Mouse (Mus musculus): Measurements from ENCODE around the gene Tra2a. TPM values are rescaled to one million over a fixed set of nuclear protein-coding genes. Genes with fewer than 3 reads are reported as not detected.

The Tra2a gene
- polyA plus RNA-seq, 1 experiment from 2014 or later = 75.1 TPM

- no peak overlapping the region for H3K4me3 ChIP-seq (ENCODE audit: low read depth, low read length)
- H3K4me2 ChIP-seq (ENCODE audit: low read depth, severe bottlenecking) = no peak overlapping the region
- no peaks in the 10 kb centered on the region for H3K36me3 ChIP-seq (ENCODE audit: control insufficient read depth, insufficient read depth, low read length)
- no peak overlapping the region for H3K9ac ChIP-seq (ENCODE audit: low read length)
- H3K9me3 ChIP-seq (ENCODE audit: control insufficient read depth, low read length) = no peaks in the 10 kb centered on the region
- no peaks in the 10 kb centered on the region for H3K27me3 ChIP-seq (ENCODE audit: control insufficient read depth, insufficient read depth, low read length)
- peaks cover 3% of the 10 kb centered on the region; the same call in 1 of the 2 replicates for H3K4me1 ChIP-seq (ENCODE audit: control insufficient read depth, insufficient read depth, low read length)
- WGBS = 95% methylated on average over 2 of the region's 2 CpGs
- DNase-seq (ENCODE audit: low spot score) (no peak), ATAC-seq (ENCODE audit: insufficient number of reproducible peaks, low FRiP score, low TSS enrichment, low read depth) (no peak)
- H3K27ac ChIP-seq (replicated peaks; ENCODE audit: low read depth, low read length) = no peak overlapping the region
These were observed 6.0 kb downstream of the Tra2a start for GRCm38 (mm10) chr6:49257880-49258279.

DNA sequence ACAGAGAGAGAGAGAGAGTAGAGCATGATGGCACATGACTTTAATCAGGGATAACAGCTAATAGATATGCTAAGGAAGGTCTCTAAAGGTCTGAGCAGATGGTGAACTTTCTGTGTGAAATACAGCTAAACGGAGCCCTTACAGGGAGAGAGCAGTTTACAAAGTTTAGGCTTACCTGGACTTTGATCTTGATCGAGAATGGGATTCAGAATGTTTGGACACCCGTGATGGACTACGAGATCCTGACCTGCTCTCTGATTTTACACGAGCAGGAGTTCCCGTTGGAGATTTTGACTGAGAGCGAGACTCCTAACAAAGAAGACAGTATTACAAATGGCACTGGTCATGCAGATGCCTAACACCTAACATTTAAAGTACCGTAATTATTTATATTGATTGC, 11.6 kb downstream of the Tra2a start:
- peaks cover 19% of the 10 kb centered on the region; the same call in 1 of the 2 replicates for H3K36me3 ChIP-seq (ENCODE audit: control insufficient read depth, insufficient read depth, low read length)
- no peaks in the 10 kb centered on the region for H3K4me1 ChIP-seq (ENCODE audit: control insufficient read depth, insufficient read depth, low read length)

GRCm38 (mm10) chr6:49251199-49251598, 12.6 kb downstream of the Tra2a start:
- 93% methylated on average over 2 of the region's 2 CpGs for WGBS
- H3K4me3 ChIP-seq (ENCODE audit: low read depth, low read length) = no peak overlapping the region
- no peak overlapping the region for H3K27ac ChIP-seq (replicated peaks; ENCODE audit: low read depth, low read length)
- H3K4me2 ChIP-seq (ENCODE audit: low read depth, severe bottlenecking) = no peak overlapping the region
- ATAC-seq (ENCODE audit: insufficient number of reproducible peaks, low FRiP score, low TSS enrichment, low read depth) (no peak), DNase-seq (ENCODE audit: low spot score) (no peak)
- no peak overlapping the region for H3K9ac ChIP-seq (ENCODE audit: low read length)
- no peaks in the 10 kb centered on the region for H3K4me1 ChIP-seq (ENCODE audit: control insufficient read depth, insufficient read depth, low read length)
- H3K9me3 ChIP-seq (ENCODE audit: control insufficient read depth, low read length) = no peaks in the 10 kb centered on the region
- peaks cover 25% of the 10 kb centered on the region; the same call in 1 of the 2 replicates for H3K36me3 ChIP-seq (ENCODE audit: control insufficient read depth, insufficient read depth, low read length)
- H3K27me3 ChIP-seq (ENCODE audit: control insufficient read depth, insufficient read depth, low read length) = no peaks in the 10 kb centered on the region

More for the DNA sequence above, 11.6 kb downstream of the Tra2a start:
- H3K4me3 ChIP-seq (ENCODE audit: low read depth, low read length) = no peak overlapping the region
- DNase-seq (ENCODE audit: low spot score) (no peak), ATAC-seq (ENCODE audit: insufficient number of reproducible peaks, low FRiP score, low TSS enrichment, low read depth) (no peak)
- no peaks in the 10 kb centered on the region for H3K27me3 ChIP-seq (ENCODE audit: control insufficient read depth, insufficient read depth, low read length)
- no peak overlapping the region for H3K27ac ChIP-seq (replicated peaks; ENCODE audit: low read depth, low read length)
- WGBS = 95% methylated on average over 8 of the region's 8 CpGs
- no peaks in the 10 kb centered on the region for H3K9me3 ChIP-seq (ENCODE audit: control insufficient read depth, low read length)
- no peak overlapping the region for H3K9ac ChIP-seq (ENCODE audit: low read length)
- no peak overlapping the region for H3K4me2 ChIP-seq (ENCODE audit: low read depth, severe bottlenecking)

DNA sequence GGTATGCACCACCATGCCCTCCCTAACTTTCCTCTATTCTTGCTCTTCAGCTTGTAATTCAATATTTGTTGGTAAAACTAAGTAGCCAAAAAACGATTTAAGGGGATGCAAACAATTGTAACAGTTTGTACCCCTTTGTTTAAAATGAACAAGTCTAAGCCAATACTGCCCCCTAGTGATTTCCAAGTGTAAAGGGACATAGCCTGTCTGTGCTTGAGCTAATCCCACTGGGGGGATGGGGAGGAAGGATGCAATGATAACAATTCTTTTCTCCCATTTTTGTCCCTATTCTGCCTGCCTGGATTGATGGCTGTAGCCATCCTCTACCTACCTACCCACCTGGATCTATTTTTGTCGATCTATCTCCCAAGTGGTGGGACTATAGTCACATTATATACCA, 16.6 kb downstream of the Tra2a start:
- H3K4me3 ChIP-seq (ENCODE audit: low read depth, low read length) = no peak overlapping the region
- DNase-seq (ENCODE audit: low spot score) = no peak
- H3K27me3 ChIP-seq (ENCODE audit: control insufficient read depth, insufficient read depth, low read length) = no peaks in the 10 kb centered on the region
- no peaks in the 10 kb centered on the region for H3K4me1 ChIP-seq (ENCODE audit: control insufficient read depth, insufficient read depth, low read length)
- H3K4me2 ChIP-seq (ENCODE audit: low read depth, severe bottlenecking) = no peak overlapping the region
- no peak overlapping the region for H3K9ac ChIP-seq (ENCODE audit: low read length)
- no peak for ATAC-seq (ENCODE audit: insufficient number of reproducible peaks, low FRiP score, low TSS enrichment, low read depth)
- no peak overlapping the region for H3K27ac ChIP-seq (replicated peaks; ENCODE audit: low read depth, low read length)
- 76% methylated on average over 2 of the region's 2 CpGs for WGBS
- H3K36me3 ChIP-seq (ENCODE audit: control insufficient read depth, insufficient read depth, low read length) = peaks cover 45% of the 10 kb centered on the region
- H3K9me3 ChIP-seq (ENCODE audit: control insufficient read depth, low read length) = no peaks in the 10 kb centered on the region

- DNase-seq (ENCODE audit: low spot score) (peak; percentile 19), ATAC-seq (ENCODE audit: insufficient number of reproducible peaks, low FRiP score, low TSS enrichment, low read depth) (no peak)
- no peaks in the 10 kb centered on the region for H3K27me3 ChIP-seq (ENCODE audit: control insufficient read depth, insufficient read depth, low read length)
- H3K4me2 ChIP-seq (ENCODE audit: low read depth, severe bottlenecking) = no peak overlapping the region
- H3K4me3 ChIP-seq (ENCODE audit: low read depth, low read length) = no peak overlapping the region
- H3K36me3 ChIP-seq (ENCODE audit: control insufficient read depth, insufficient read depth, low read length) = peaks cover 33% of the 10 kb centered on the region
- H3K4me1 ChIP-seq (ENCODE audit: control insufficient read depth, insufficient read depth, low read length) = no peaks in the 10 kb centered on the region
- 79% methylated on average over 1 of the region's 1 CpGs for whole genome bisulfite sequencing
- no peak overlapping the region for H3K9ac ChIP-seq (ENCODE audit: low read length)
- H3K27ac ChIP-seq (replicated peaks; ENCODE audit: low read depth, low read length) = no peak overlapping the region
- H3K9me3 ChIP-seq (ENCODE audit: control insufficient read depth, low read length) = no peaks in the 10 kb centered on the region
These were observed 21.5 kb downstream of the Tra2a start for GRCm38 (mm10) chr6:49242331-49242730.

GRCm38 (mm10) chr6:49241562-49241961, 22.3 kb downstream of the Tra2a start:
- Histone ChIP-seq H3K4me3 (ENCODE audit: low read depth, low read length) (no peak overlapping the region), H3K9ac (ENCODE audit: low read length) (no peak overlapping the region), H3K4me2 (ENCODE audit: low read depth, severe bottlenecking) (no peak overlapping the region), H3K27me3 (ENCODE audit: control insufficient read depth, insufficient read depth, low read length) (no peaks in the 10 kb centered on the region), H3K9me3 (ENCODE audit: control insufficient read depth, low read length) (no peaks in the 10 kb centered on the region), H3K36me3 (ENCODE audit: control insufficient read depth, insufficient read depth, low read length) (peaks cover 31% of the 10 kb centered on the region), H3K27ac (replicated peaks; ENCODE audit: low read depth, low read length) (no peak overlapping the region), H3K4me1 (ENCODE audit: control insufficient read depth, insufficient read depth, low read length) (no peaks in the 10 kb centered on the region)
- no peak for DNase-seq (ENCODE audit: low spot score)
- WGBS = 100% methylated on average over 1 of the region's 1 CpGs
- ATAC-seq (ENCODE audit: insufficient number of reproducible peaks, low FRiP score, low TSS enrichment, low read depth) = no peak

- ATAC-seq (ENCODE audit: insufficient number of reproducible peaks, low FRiP score, low TSS enrichment, low read depth) (peak; percentile 99), DNase-seq (ENCODE audit: low spot score) (peak; percentile 95)
- Histone ChIP-seq H3K9me3 (ENCODE audit: control insufficient read depth, low read length) (no peaks in the 10 kb centered on the region), H3K9ac (ENCODE audit: low read length) (no peak overlapping the region), H3K4me3 (ENCODE audit: low read depth, low read length) (no peak overlapping the region), H3K4me2 (ENCODE audit: low read depth, severe bottlenecking) (no peak overlapping the region), H3K4me1 (ENCODE audit: control insufficient read depth, insufficient read depth, low read length) (no peaks in the 10 kb centered on the region), H3K36me3 (ENCODE audit: control insufficient read depth, insufficient read depth, low read length) (no peaks in the 10 kb centered on the region), H3K27me3 (ENCODE audit: control insufficient read depth, insufficient read depth, low read length) (no peaks in the 10 kb centered on the region), H3K27ac (replicated peaks; ENCODE audit: low read depth, low read length) (no peak overlapping the region)
- 51% methylated on average over 9 of the region's 9 CpGs for WGBS
These were observed 27.5 kb downstream of the Tra2a start for GRCm38 (mm10) chr6:49236331-49236730.

GRCm38 (mm10) chr6:49233356-49233755, 30.5 kb downstream of the Tra2a start:
- H3K4me3 ChIP-seq (ENCODE audit: low read depth, low read length) = no peak overlapping the region
- H3K4me1 ChIP-seq (ENCODE audit: control insufficient read depth, insufficient read depth, low read length) = no peaks in the 10 kb centered on the region
- no peaks in the 10 kb centered on the region for H3K27me3 ChIP-seq (ENCODE audit: control insufficient read depth, insufficient read depth, low read length)
- H3K9me3 ChIP-seq (ENCODE audit: control insufficient read depth, low read length) = no peaks in the 10 kb centered on the region
- no peak overlapping the region for H3K27ac ChIP-seq (replicated peaks; ENCODE audit: low read depth, low read length)
- no peak overlapping the region for H3K4me2 ChIP-seq (ENCODE audit: low read depth, severe bottlenecking)
- ATAC-seq (ENCODE audit: insufficient number of reproducible peaks, low FRiP score, low TSS enrichment, low read depth) (no peak), DNase-seq (ENCODE audit: low spot score) (peak; percentile 26)
- WGBS = 56% methylated on average over 4 of the region's 4 CpGs
- H3K36me3 ChIP-seq (ENCODE audit: control insufficient read depth, insufficient read depth, low read length) = no peaks in the 10 kb centered on the region
- no peak overlapping the region for H3K9ac ChIP-seq (ENCODE audit: low read length)

DNA sequence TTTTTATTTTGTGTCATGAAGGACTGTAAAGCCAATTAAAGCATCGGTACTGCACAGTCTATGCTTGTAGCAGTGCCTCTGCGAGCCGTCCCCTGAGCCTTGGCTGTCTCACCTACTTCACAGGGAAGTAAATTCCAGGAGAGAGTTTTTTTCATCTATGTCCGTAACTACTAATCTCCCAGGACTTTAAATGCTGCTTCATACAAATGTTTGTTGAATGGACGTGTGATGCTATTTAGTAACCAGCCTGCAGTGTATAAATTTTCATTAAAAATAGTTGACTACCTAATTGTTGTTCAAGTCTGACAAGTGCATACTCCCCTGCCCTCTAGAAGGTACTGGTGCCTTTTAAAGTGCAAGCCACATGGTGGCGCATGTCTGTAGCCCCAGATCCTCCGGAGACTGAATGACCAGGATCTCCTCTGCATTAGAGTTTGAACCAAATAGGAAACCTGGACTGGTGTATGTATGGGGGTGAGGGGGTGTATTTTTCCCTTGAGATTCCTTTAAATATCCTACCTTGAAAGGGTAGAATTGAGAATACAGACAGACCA, 35.6 kb downstream of the Tra2a start:
- H3K9ac ChIP-seq (ENCODE audit: low read length) = no peak overlapping the region
- H3K36me3 ChIP-seq (ENCODE audit: control insufficient read depth, insufficient read depth, low read length) = no peaks in the 10 kb centered on the region
- no peaks in the 10 kb centered on the region for H3K27me3 ChIP-seq (ENCODE audit: control insufficient read depth, insufficient read depth, low read length)
- no peak for ATAC-seq (ENCODE audit: insufficient number of reproducible peaks, low FRiP score, low TSS enrichment, low read depth)
- peak; percentile 58 for DNase-seq (ENCODE audit: low spot score)
- no peak overlapping the region for H3K4me3 ChIP-seq (ENCODE audit: low read depth, low read length)
- H3K27ac ChIP-seq (replicated peaks; ENCODE audit: low read depth, low read length) = no peak overlapping the region
- WGBS = 12% methylated on average over 7 of the region's 7 CpGs
- no peak overlapping the region for H3K4me2 ChIP-seq (ENCODE audit: low read depth, severe bottlenecking)
- H3K9me3 ChIP-seq (ENCODE audit: control insufficient read depth, low read length) = no peaks in the 10 kb centered on the region
- H3K4me1 ChIP-seq (ENCODE audit: control insufficient read depth, insufficient read depth, low read length) = peaks cover 10% of the 10 kb centered on the region
